Mouse (Mus musculus) frontal cortex, adult 2 months (tissue): ENCODE measurements around the gene Adgrl1. TPM values are rescaled to one million over a fixed set of nuclear protein-coding genes. Genes with fewer than 3 reads are reported as not detected.
"Not testable (repeated sequence)": the region's sequence is repeated elsewhere in the genome, so short reads cannot be mapped to it uniquely, and the experiment has no call there.

Source experiments
- DNase-seq, 2 experiments: peaks; one replicate each; pipeline ENCODE4 v3.0.0; 2022; ENCODE audit warnings: low spot score in 1 of 2; ENCODE audit errors: extremely low spot score in 1 of 2
- polyA plus RNA-seq: library from polyadenylated mRNA; depleted of rRNA; stranded (reverse); fragments of >200 nt; gene quantifications from 2 replicates; pipeline ENCODE4 v1.2.3, GENCODE M21; 2012; rRNA removed

Adgrl1 gene
- polyA plus RNA-seq, 1 experiment, result 247 TPM

- no peak for DNase-seq
Measured at GRCm38 (mm10) chr8:83981533-83981932, 81.6 kb downstream of the Adgrl1 start.

DNA sequence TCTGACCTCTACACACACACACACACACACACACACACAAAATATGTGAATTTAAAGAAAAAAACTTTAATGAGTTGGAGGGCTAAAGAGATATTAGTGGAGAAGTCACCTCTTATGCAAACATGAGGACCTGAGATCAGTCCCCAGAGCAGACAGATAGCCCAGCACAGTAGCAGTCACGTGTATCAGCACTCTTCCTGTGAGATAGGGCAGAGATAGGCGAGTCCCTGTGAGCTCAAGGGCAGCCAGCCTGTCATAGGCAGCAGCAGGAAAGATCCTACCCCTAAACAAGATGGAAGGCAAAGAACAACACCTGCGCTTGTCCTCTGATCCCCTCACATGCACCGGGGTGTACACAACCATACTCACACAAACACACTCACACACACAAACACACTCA lies 82.5 kb downstream of the Adgrl1 start:
- no peak for DNase-seq

DNA sequence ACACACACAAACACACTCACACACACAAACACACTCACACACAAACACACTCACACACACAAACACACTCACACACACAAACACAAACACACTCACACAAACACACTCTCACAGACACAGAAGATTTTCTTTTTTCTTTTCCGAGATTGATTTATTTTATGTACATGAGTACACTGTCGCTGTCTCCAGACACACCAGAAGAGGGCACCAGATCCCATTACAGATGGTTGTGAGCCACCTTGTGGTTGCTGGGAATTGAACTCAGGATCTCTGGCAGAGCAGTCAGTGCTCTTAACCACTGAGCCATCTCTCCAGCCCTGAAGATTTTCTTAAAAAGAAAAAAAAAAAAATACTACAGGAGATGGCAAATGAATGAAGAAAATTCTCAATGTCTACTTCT lies 83.3 kb downstream of the Adgrl1 start:
- DNase-seq, result not testable (repeated sequence)

GRCm38 (mm10) chr8:83989243-83989642 lies 89.3 kb downstream of the Adgrl1 start:
- no peak for DNase-seq

GRCm38 (mm10) chr8:83990170-83990569 lies 90.3 kb downstream of the Adgrl1 start:
- no peak for DNase-seq

Other genes with a start within 250 kb of the Adgrl1 start
- gene Gipc1, start 247.4 kb upstream of the Adgrl1 start, polyA plus RNA-seq, result 86.3 and 90.2 TPM in 2 replicates
- 2.2 TPM in 2 replicates for gene Ptger1, start 233.4 kb upstream of the Adgrl1 start, polyA plus RNA-seq
- 51.9 and 61.9 TPM in 2 replicates for gene Pkn1, start 200.9 kb upstream of the Adgrl1 start, polyA plus RNA-seq
- gene Ddx39, start 184.9 kb upstream of the Adgrl1 start, polyA plus RNA-seq, result 27.2 and 30.6 TPM in 2 replicates
- 21.8 and 23.0 TPM in 2 replicates for gene Adgre5, start 158.8 kb upstream of the Adgrl1 start, polyA plus RNA-seq
- gene Gm10644, start 55.1 kb downstream of the Adgrl1 start, polyA plus RNA-seq, result 0.63 and 0.68 TPM in 2 replicates
- gene Asf1b, start 55.4 kb downstream of the Adgrl1 start, polyA plus RNA-seq, result 1.2 and 1.6 TPM in 2 replicates
- 161 and 176 TPM in 2 replicates for gene Prkaca, start 72.9 kb downstream of the Adgrl1 start, polyA plus RNA-seq
- 47.4 and 48.4 TPM in 2 replicates for gene Samd1, start 97.6 kb downstream of the Adgrl1 start, polyA plus RNA-seq
- gene 1700067K01Rik, start 101.4 kb downstream of the Adgrl1 start, polyA plus RNA-seq, result not detected in 2 replicates
- 1.4 and 2.4 TPM in 2 replicates for gene 2210011C24Rik, start 112.1 kb downstream of the Adgrl1 start, polyA plus RNA-seq
- 1.9 and 2.2 TPM in 2 replicates for gene Palm3, start 121.4 kb downstream of the Adgrl1 start, polyA plus RNA-seq
- gene Il27ra, start 142.5 kb downstream of the Adgrl1 start, polyA plus RNA-seq, result 0.40 and 0.42 TPM in 2 replicates
- gene Rln3, start 144.9 kb downstream of the Adgrl1 start, polyA plus RNA-seq, result not detected in 2 replicates
- 3.7 and 5.3 TPM in 2 replicates for gene Gm10643, start 165.0 kb downstream of the Adgrl1 start, polyA plus RNA-seq
- gene Rfx1, start 166.7 kb downstream of the Adgrl1 start, polyA plus RNA-seq, result 36.6 and 37.9 TPM in 2 replicates
- 32.9 and 40.8 TPM in 2 replicates for gene Dcaf15, start 204.7 kb downstream of the Adgrl1 start, polyA plus RNA-seq
- gene Podnl1, start 225.9 kb downstream of the Adgrl1 start, polyA plus RNA-seq, result 0.04 and 0.08 TPM in 2 replicates
- 38.4 and 40.2 TPM in 2 replicates for gene Cc2d1a, start 247.8 kb downstream of the Adgrl1 start, polyA plus RNA-seq
- 2.6 and 2.9 TPM in 2 replicates for gene 4930432K21Rik, start 247.9 kb downstream of the Adgrl1 start, polyA plus RNA-seq